Mouse (Mus musculus): ENCODE data around the gene Zfp574. TPM values are rescaled to one million over a fixed set of nuclear protein-coding genes. Genes with fewer than 3 reads are reported as not detected.
A peak's percentile ranks its signal among the peaks of the same experiment; 100 is the strongest.

Zfp574 gene
- polyA plus RNA-seq, 1 experiment, result 20.6 TPM

GRCm38 (mm10) chr7:25082510-25082909 lies 10.1 kb downstream of the Zfp574 start:
- H3K27ac ChIP-seq (ENCODE audit: insufficient read depth, low read depth, low read length), result no peak overlapping the region
- peaks cover 12% of the 10 kb centered on the region; the same call in 1 of the 2 replicates for H3K4me1 ChIP-seq (ENCODE audit: control insufficient read depth, insufficient read depth, low read length)
- no peaks in the 10 kb centered on the region for H3K27me3 ChIP-seq (replicated peaks; ENCODE audit: control insufficient read depth, insufficient read depth, low read length)
- no peak overlapping the region for H3K4me3 ChIP-seq (ENCODE audit: insufficient read depth, low read depth, low read length)
- DNase-seq, result peak; percentile 48
- peak; percentile 55 for TF ChIP-seq CTCF (conservative IDR thresholded peaks at IDR 0.05; ENCODE audit: insufficient read depth, insufficient read length, low read depth, low read length)
- TF ChIP-seq POLR2A (IDR thresholded peaks at IDR 0.05; ENCODE audit: low read depth, low read length), result no peak
- WGBS, result 81% methylated on average over 4 of the region's 4 CpGs
- H3K36me3 ChIP-seq (ENCODE audit: control insufficient read depth, insufficient read depth, low read length), result peaks cover 8% of the 10 kb centered on the region

- H3K4me3 ChIP-seq (ENCODE audit: insufficient read depth, low read depth, low read length), result no peak overlapping the region
- DNase-seq, result no peak
- 39% methylated on average over 5 of the region's 5 CpGs for WGBS
- no peaks in the 10 kb centered on the region for H3K4me1 ChIP-seq (ENCODE audit: control insufficient read depth, insufficient read depth, low read length)
- H3K36me3 ChIP-seq (ENCODE audit: control insufficient read depth, insufficient read depth, low read length), result peaks cover 8% of the 10 kb centered on the region
- no peak for TF ChIP-seq POLR2A (IDR thresholded peaks at IDR 0.05; ENCODE audit: low read depth, low read length)
- H3K27me3 ChIP-seq (replicated peaks; ENCODE audit: control insufficient read depth, insufficient read depth, low read length), result no peaks in the 10 kb centered on the region
- H3K27ac ChIP-seq (ENCODE audit: insufficient read depth, low read depth, low read length), result no peak overlapping the region
These were observed 12.3 kb downstream of the Zfp574 start for GRCm38 (mm10) chr7:25084621-25085020.

GRCm38 (mm10) chr7:25086656-25087055 lies 14.3 kb downstream of the Zfp574 start:
- no peak for TF ChIP-seq POLR2A (IDR thresholded peaks at IDR 0.05; ENCODE audit: low read depth, low read length)
- peak; percentile 22; the same call in 1 of the 2 replicates for TF ChIP-seq CTCF (conservative IDR thresholded peaks at IDR 0.05; ENCODE audit: insufficient read depth, insufficient read length, low read depth, low read length)
- no peaks in the 10 kb centered on the region for H3K27me3 ChIP-seq (replicated peaks; ENCODE audit: control insufficient read depth, insufficient read depth, low read length)
- no peak for DNase-seq
- no peaks in the 10 kb centered on the region for H3K4me1 ChIP-seq (ENCODE audit: control insufficient read depth, insufficient read depth, low read length)
- H3K36me3 ChIP-seq (ENCODE audit: control insufficient read depth, insufficient read depth, low read length), result no peaks in the 10 kb centered on the region; the same call in 1 of the 2 replicates
- H3K27ac ChIP-seq (ENCODE audit: insufficient read depth, low read depth, low read length), result no peak overlapping the region
- 61% methylated on average over 3 of the region's 3 CpGs for WGBS
- H3K4me3 ChIP-seq (ENCODE audit: insufficient read depth, low read depth, low read length), result no peak overlapping the region

- H3K27ac ChIP-seq (ENCODE audit: insufficient read depth, low read depth, low read length), result no peak overlapping the region
- WGBS, result 68% methylated on average over 10 of the region's 10 CpGs
- no peaks in the 10 kb centered on the region for H3K4me1 ChIP-seq (ENCODE audit: control insufficient read depth, insufficient read depth, low read length)
- TF ChIP-seq POLR2A (IDR thresholded peaks at IDR 0.05; ENCODE audit: low read depth, low read length) (no peak), CTCF (conservative IDR thresholded peaks at IDR 0.05; ENCODE audit: insufficient read depth, insufficient read length, low read depth, low read length) (no peak)
- no peak overlapping the region for H3K4me3 ChIP-seq (ENCODE audit: insufficient read depth, low read depth, low read length)
- H3K36me3 ChIP-seq (ENCODE audit: control insufficient read depth, insufficient read depth, low read length), result no peaks in the 10 kb centered on the region
- no peak for DNase-seq
- no peaks in the 10 kb centered on the region for H3K27me3 ChIP-seq (replicated peaks; ENCODE audit: control insufficient read depth, insufficient read depth, low read length)
These were observed 15.0 kb downstream of the Zfp574 start for GRCm38 (mm10) chr7:25087256-25087912.

- no peak overlapping the region for H3K4me3 ChIP-seq (ENCODE audit: insufficient read depth, low read depth, low read length)
- no peaks in the 10 kb centered on the region for H3K27me3 ChIP-seq (replicated peaks; ENCODE audit: control insufficient read depth, insufficient read depth, low read length)
- no peak overlapping the region for H3K27ac ChIP-seq (ENCODE audit: insufficient read depth, low read depth, low read length)
- TF ChIP-seq POLR2A (IDR thresholded peaks at IDR 0.05; ENCODE audit: low read depth, low read length) (no peak), CTCF (conservative IDR thresholded peaks at IDR 0.05; ENCODE audit: insufficient read depth, insufficient read length, low read depth, low read length) (no peak)
- WGBS, result 57% methylated on average over 5 of the region's 5 CpGs
- DNase-seq, result no peak
- no peaks in the 10 kb centered on the region for H3K36me3 ChIP-seq (ENCODE audit: control insufficient read depth, insufficient read depth, low read length)
- no peaks in the 10 kb centered on the region for H3K4me1 ChIP-seq (ENCODE audit: control insufficient read depth, insufficient read depth, low read length)
These were observed 15.6 kb downstream of the Zfp574 start for GRCm38 (mm10) chr7:25087972-25088371.

DNA sequence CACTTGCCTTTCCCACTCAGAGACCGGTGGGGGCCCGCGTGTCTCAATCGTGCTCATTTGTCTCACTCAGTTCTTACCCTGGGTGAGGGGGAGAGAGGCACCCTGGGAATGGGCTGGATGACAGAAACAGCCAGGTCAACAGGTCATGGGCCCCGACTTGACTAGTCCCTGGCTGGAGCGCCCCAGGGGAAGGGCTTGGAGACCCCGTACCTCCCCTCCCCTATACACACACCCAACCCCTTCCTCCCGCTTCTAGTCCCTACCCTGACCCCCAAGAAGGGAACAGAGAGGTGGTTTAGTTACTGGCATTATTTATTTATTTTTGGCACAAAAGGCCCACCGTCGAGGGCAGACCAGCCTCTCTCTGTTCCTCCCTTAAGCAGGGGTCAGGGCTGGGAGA lies 16.2 kb downstream of the Zfp574 start:
- Histone ChIP-seq H3K27ac (ENCODE audit: insufficient read depth, low read depth, low read length) (no peak overlapping the region), H3K27me3 (replicated peaks; ENCODE audit: control insufficient read depth, insufficient read depth, low read length) (no peaks in the 10 kb centered on the region), H3K4me3 (ENCODE audit: insufficient read depth, low read depth, low read length) (no peak overlapping the region), H3K36me3 (ENCODE audit: control insufficient read depth, insufficient read depth, low read length) (no peaks in the 10 kb centered on the region), H3K4me1 (ENCODE audit: control insufficient read depth, insufficient read depth, low read length) (no peaks in the 10 kb centered on the region)
- WGBS, result 40% methylated on average over 10 of the region's 10 CpGs
- DNase-seq, result no peak
- no peak for TF ChIP-seq CTCF (conservative IDR thresholded peaks at IDR 0.05; ENCODE audit: insufficient read depth, insufficient read length, low read depth, low read length)
- no peak for TF ChIP-seq POLR2A (IDR thresholded peaks at IDR 0.05; ENCODE audit: low read depth, low read length)

GRCm38 (mm10) chr7:25088968-25089367 lies 16.6 kb downstream of the Zfp574 start:
- Histone ChIP-seq H3K27ac (ENCODE audit: insufficient read depth, low read depth, low read length) (no peak overlapping the region), H3K4me3 (ENCODE audit: insufficient read depth, low read depth, low read length) (no peak overlapping the region), H3K4me1 (ENCODE audit: control insufficient read depth, insufficient read depth, low read length) (no peaks in the 10 kb centered on the region), H3K36me3 (ENCODE audit: control insufficient read depth, insufficient read depth, low read length) (no peaks in the 10 kb centered on the region), H3K27me3 (replicated peaks; ENCODE audit: control insufficient read depth, insufficient read depth, low read length) (no peaks in the 10 kb centered on the region)
- no peak for TF ChIP-seq POLR2A (IDR thresholded peaks at IDR 0.05; ENCODE audit: low read depth, low read length)
- TF ChIP-seq CTCF (conservative IDR thresholded peaks at IDR 0.05; ENCODE audit: insufficient read depth, insufficient read length, low read depth, low read length), result no peak
- DNase-seq, result no peak
- 26% methylated on average over 11 of the region's 11 CpGs for WGBS
